Mouse (Mus musculus) MEL (cell line): ENCODE measurements around the gene 6030458C11Rik. TPM values are rescaled to one million over a fixed set of nuclear protein-coding genes. Genes with fewer than 3 reads are reported as not detected.

ENCODE experiments used
- DNase-seq: peaks from one replicate; pipeline ENCODE4 v3.0.0; 2011; ENCODE audit warnings: low read depth, low spot score
- H3K27ac ChIP-seq: 2 replicates; pipeline ENCODE4 v1.5.1; 2012; ENCODE audit warnings: low read depth, mild to moderate bottlenecking, control low read depth, low read length, moderate library complexity; ENCODE audit not compliant: control insufficient read depth
- H3K27me3 ChIP-seq, 2 experiments: fragments of 150-350 bp in 1 of 2; sonication (generic) in 1 of 2; 2 replicates each; pipeline ENCODE4 v1.6.1; 2012; ENCODE audit warnings: low read length in 2 of 2, mild to moderate bottlenecking in 2 of 2, improper control_type of control experiment in 1 of 2, moderate library complexity in 1 of 2; ENCODE audit not compliant: insufficient read depth in 2 of 2, control insufficient read depth in 1 of 2
- H3K36me3 ChIP-seq, 2 experiments: 2 replicates each; pipeline ENCODE4 v1.6.1; 2012 to 2014; ENCODE audit warnings: low read length in 2 of 2, improper control_type of control experiment in 1 of 2, inconsistent platforms in 1 of 2, mild to moderate bottlenecking in 1 of 2; ENCODE audit not compliant: insufficient read depth in 2 of 2, control insufficient read depth in 1 of 2
- H3K4me1 ChIP-seq, 2 experiments: fragments of 150-350 bp in 1 of 2; sonication (generic) in 1 of 2; 2 replicates each; pipeline ENCODE4 v1.6.1; 2012; ENCODE audit warnings: low read length in 2 of 2, improper control_type of control experiment in 1 of 2, mild to moderate bottlenecking in 1 of 2; ENCODE audit not compliant: insufficient read depth in 2 of 2, control insufficient read depth in 1 of 2
- H3K4me3 ChIP-seq, 2 experiments: fragments of 150-350 bp in 1 of 2; sonication (generic) in 1 of 2; 2 replicates each; pipeline ENCODE4 v1.5.1; 2012; ENCODE audit warnings: low read depth in 2 of 2, low read length in 2 of 2, mild to moderate bottlenecking in 2 of 2, moderate library complexity in 2 of 2, control low read depth in 1 of 2, improper control_type of control experiment in 1 of 2; ENCODE audit not compliant: control insufficient read depth in 1 of 2, insufficient read depth in 1 of 2
- H3K79me2 ChIP-seq: 2 replicates; pipeline ENCODE4 v1.6.1; 2012; ENCODE audit warnings: mild to moderate bottlenecking, low read length, moderate library complexity; ENCODE audit not compliant: control insufficient read depth, poor library complexity, insufficient read depth
- H3K9ac ChIP-seq: 2 replicates; pipeline ENCODE4 v1.6.1; 2012; ENCODE audit warnings: low read depth, mild to moderate bottlenecking, control low read depth, low read length, moderate library complexity; ENCODE audit not compliant: control insufficient read depth, poor library complexity, severe bottlenecking
- H3K9me3 ChIP-seq: fragments of 150-350 bp; sonication (generic); replicated peaks from 2 replicates; pipeline ENCODE4 v1.6.1; 2012; ENCODE audit warnings: mild to moderate bottlenecking, low read length, improper control_type of control experiment, moderate library complexity; ENCODE audit not compliant: insufficient read depth
- BHLHE40 ChIP-seq: IDR thresholded peaks from 2 replicates; pipeline ENCODE4 v1.6.1; 2012; ENCODE audit warnings: low read depth, mild to moderate bottlenecking, inconsistent platforms, low read length, improper control_type of control experiment, borderline replicate concordance
- CHD1 ChIP-seq: IDR thresholded peaks from 2 replicates; pipeline ENCODE4 v1.6.1; 2012; ENCODE audit warnings: low read depth, mild to moderate bottlenecking, inconsistent platforms, low read length, improper control_type of control experiment
- CHD2 ChIP-seq: IDR thresholded peaks from 2 replicates; pipeline ENCODE4 v1.6.1; 2011; ENCODE audit warnings: low read length, improper control_type of control experiment
- CTCF ChIP-seq, 3 experiments: IDR thresholded peaks in 2 of 3; conservative IDR thresholded peaks in 1 of 3; 2 replicates each; pipeline ENCODE4 v1.5.1; 2011 to 2012; ENCODE audit warnings: low read length in 3 of 3, low read depth in 2 of 3, mild to moderate bottlenecking in 2 of 3, improper control_type of control experiment in 1 of 3, inconsistent platforms in 1 of 3, mixed read lengths in 1 of 3, moderate library complexity in 1 of 3; ENCODE audit not compliant: control insufficient read depth in 1 of 3, insufficient read depth in 1 of 3, poor library complexity in 1 of 3, severe bottlenecking in 1 of 3
- E2F4 ChIP-seq: IDR thresholded peaks from 2 replicates; pipeline ENCODE4 v1.6.1; 2011; ENCODE audit warnings: low read depth, low read length, improper control_type of control experiment, borderline replicate concordance
- EP300 ChIP-seq, 2 experiments: IDR thresholded peaks; 2 replicates each; pipeline ENCODE4 v1.6.1; 2011; ENCODE audit warnings: improper control_type of control experiment in 2 of 2, low read length in 2 of 2, low read depth in 1 of 2, mild to moderate bottlenecking in 1 of 2
- GABPA ChIP-seq: IDR thresholded peaks from 2 replicates; pipeline ENCODE4 v1.6.1; 2012; ENCODE audit warnings: low read depth, mild to moderate bottlenecking, inconsistent platforms, low read length, improper control_type of control experiment, moderate library complexity
- HCFC1 ChIP-seq: IDR thresholded peaks from 2 replicates; pipeline ENCODE4 v1.6.1; 2012; ENCODE audit warnings: low read depth, mild to moderate bottlenecking, inconsistent platforms, low read length, improper control_type of control experiment, moderate library complexity
- KAT2A ChIP-seq: conservative IDR thresholded peaks from 2 replicates; pipeline ENCODE4 v1.6.1; 2012; ENCODE audit warnings: low read depth, low read length, improper control_type of control experiment, inconsistent platforms
- MAFK ChIP-seq: IDR thresholded peaks from 2 replicates; pipeline ENCODE4 v1.6.1; 2011; ENCODE audit warnings: low read depth, mild to moderate bottlenecking, low read length, improper control_type of control experiment, borderline replicate concordance
- MAX ChIP-seq: IDR thresholded peaks from 2 replicates; pipeline ENCODE4 v1.6.1; 2011; ENCODE audit warnings: low read length, improper control_type of control experiment
- MEF2A ChIP-seq: IDR thresholded peaks from 2 replicates; pipeline ENCODE4 v1.6.1; 2014; ENCODE audit warnings: low read depth, mild to moderate bottlenecking, inconsistent platforms, low read length, improper control_type of control experiment; ENCODE audit not compliant: poor library complexity, insufficient replicate concordance, severe bottlenecking; ENCODE audit errors: extremely low read depth
- MXI1 ChIP-seq: IDR thresholded peaks from 2 replicates; pipeline ENCODE4 v1.6.1; 2011; ENCODE audit warnings: mild to moderate bottlenecking, low read depth, low read length, improper control_type of control experiment
- MYB ChIP-seq: IDR thresholded peaks from 2 replicates; pipeline ENCODE4 v1.6.1; 2011; ENCODE audit warnings: mild to moderate bottlenecking, low read depth, low read length, improper control_type of control experiment
- MYC ChIP-seq: IDR thresholded peaks from 2 replicates; pipeline ENCODE4 v1.6.1; 2011; ENCODE audit warnings: low read depth, mild to moderate bottlenecking, low read length, improper control_type of control experiment, moderate library complexity
- NELFE ChIP-seq: IDR thresholded peaks from 2 replicates; pipeline ENCODE4 v1.6.1; 2011; ENCODE audit warnings: low read depth, low read length, improper control_type of control experiment
- POLR2AphosphoS2 ChIP-seq: IDR thresholded peaks from 2 replicates; pipeline ENCODE4 v1.6.1; 2011; ENCODE audit warnings: low read length, improper control_type of control experiment
- RAD21 ChIP-seq: IDR thresholded peaks from 2 replicates; pipeline ENCODE4 v1.6.1; 2011; ENCODE audit warnings: mild to moderate bottlenecking, low read depth, low read length, improper control_type of control experiment
- RCOR1 ChIP-seq: IDR thresholded peaks from 2 replicates; pipeline ENCODE4 v1.6.1; 2012; ENCODE audit warnings: low read depth, mild to moderate bottlenecking, inconsistent platforms, low read length, improper control_type of control experiment
- SIN3A ChIP-seq: IDR thresholded peaks from 2 replicates; pipeline ENCODE4 v1.6.1; 2012; ENCODE audit warnings: low read length, improper control_type of control experiment, inconsistent platforms
- SMC3 ChIP-seq: IDR thresholded peaks from 2 replicates; pipeline ENCODE4 v1.6.1; 2011; ENCODE audit warnings: low read depth, low read length, improper control_type of control experiment
- TAL1 ChIP-seq: IDR thresholded peaks from 2 replicates; pipeline ENCODE4 v1.6.1; 2012; ENCODE audit warnings: mild to moderate bottlenecking, inconsistent platforms, low read length, moderate library complexity, mixed read lengths
- TBP ChIP-seq: IDR thresholded peaks from 2 replicates; pipeline ENCODE4 v1.8.0; 2011; ENCODE audit warnings: low read depth, low read length, improper control_type of control experiment
- TCF12 ChIP-seq: IDR thresholded peaks from 2 replicates; pipeline ENCODE4 v1.6.1; 2014; ENCODE audit warnings: low read depth, mild to moderate bottlenecking, inconsistent platforms, low read length, improper control_type of control experiment, moderate library complexity
- UBTF ChIP-seq: IDR thresholded peaks from 2 replicates; pipeline ENCODE4 v1.6.1; 2012; ENCODE audit warnings: low read depth, mild to moderate bottlenecking, inconsistent platforms, low read length, improper control_type of control experiment, moderate library complexity, borderline replicate concordance; ENCODE audit not compliant: insufficient read depth
- USF1 ChIP-seq: IDR thresholded peaks from 2 replicates; pipeline ENCODE4 v1.6.1; 2014; ENCODE audit warnings: low read depth, mild to moderate bottlenecking, inconsistent platforms, low read length, improper control_type of control experiment, moderate library complexity
- USF2 ChIP-seq, 2 experiments: IDR thresholded peaks; 2 replicates each; pipeline ENCODE4 v1.6.1; 2011 to 2012; ENCODE audit warnings: improper control_type of control experiment in 2 of 2, low read length in 2 of 2, borderline replicate concordance in 1 of 2, inconsistent platforms in 1 of 2, low read depth in 1 of 2, mild to moderate bottlenecking in 1 of 2; ENCODE audit not compliant: insufficient read depth in 1 of 2
- ZC3H11A ChIP-seq: IDR thresholded peaks from 2 replicates; pipeline ENCODE4 v1.6.1; 2012; ENCODE audit warnings: low read depth, mild to moderate bottlenecking, inconsistent platforms, low read length, improper control_type of control experiment
- ZKSCAN1 ChIP-seq: IDR thresholded peaks from 2 replicates; pipeline ENCODE4 v1.6.1; 2012; ENCODE audit warnings: low read depth, mild to moderate bottlenecking, inconsistent platforms, low read length, improper control_type of control experiment, moderate library complexity
- ZMIZ1 ChIP-seq: IDR thresholded peaks from 2 replicates; pipeline ENCODE4 v1.6.1; 2012; ENCODE audit warnings: low read depth, mild to moderate bottlenecking, inconsistent platforms, low read length, improper control_type of control experiment, moderate library complexity
- polyA plus RNA-seq, 2 experiments: library from polyadenylated mRNA; stranded (reverse) in 1 of 2; unstranded in 1 of 2; fragments of >175 nt in 1 of 2; fragments of >200 nt in 1 of 2; gene quantifications; 2 replicates each; pipeline versions ENCODE4 v1.2.1 to v1.2.4; 2012; ENCODE audit warnings: low replicate concordance in 2 of 2, low read depth in 1 of 2; ENCODE audit not compliant: insufficient read length in 2 of 2, insufficient read depth in 1 of 2, missing spikeins in 1 of 2
- total RNA-seq: library from RNA; depleted of rRNA; stranded (reverse); fragments of 300-350 nt; gene quantifications from 2 replicates; pipeline ENCODE4 v1.2.3, GENCODE M21; 2012

6030458C11Rik gene
- total and polyA plus RNA-seq, 3 experiments, result 21.9 to 25.7 TPM; not detected in 1

GRCm38 (mm10) chr15:12857840-12858516, 33.5 kb upstream of the 6030458C11Rik start (continued):
- TF ChIP-seq BHLHE40, result no peak; the same call in 1 of the 2 replicates
- 0 out of 2 replicates have a peak, but pooled peaks have one; percentile 27 for TF ChIP-seq NELFE
- no peak for TF ChIP-seq USF2 (IDR thresholded peaks at IDR 0.05; ENCODE audit: borderline replicate concordance in 1 of 2, insufficient read depth in 1 of 2, low read depth in 1 of 2, low read length in 2 of 2)
- TF ChIP-seq HCFC1, result 0 out of 2 replicates have a peak, but pooled peaks have one; percentile 11
- no peak for TF ChIP-seq E2F4
- peak; percentile 40; the same call in 1 of the 2 replicates for TF ChIP-seq MAX
- no peak for TF ChIP-seq CHD1
- TF ChIP-seq TCF12, result peak; percentile 96
- no peak for TF ChIP-seq RAD21
- TF ChIP-seq SIN3A, result peak; percentile 89
- peak; percentile 92 to 93 for TF ChIP-seq EP300 (IDR thresholded peaks at IDR 0.05; ENCODE audit: low read depth in 1 of 2, low read length in 2 of 2)
- TF ChIP-seq SMC3, result no peak
- no peak for TF ChIP-seq POLR2AphosphoS2
- peak; percentile 37; the same call in 1 of the 2 replicates for TF ChIP-seq USF1
- TF ChIP-seq MYB, result no peak
- no peak for TF ChIP-seq ZC3H11A
- no peak for TF ChIP-seq KAT2A
- TF ChIP-seq TBP, result peak; percentile 64
- peak; percentile 80 for TF ChIP-seq RCOR1
- no peak for TF ChIP-seq MEF2A
- TF ChIP-seq ZKSCAN1, result no peak

GRCm38 (mm10) chr15:12856780-12857179, 32.3 kb upstream of the 6030458C11Rik start:
- no peak overlapping the region for H3K4me3 ChIP-seq
- H3K36me3 ChIP-seq, result peaks cover 16 to 24% of the 10 kb centered on the region in 2 experiments
- no peak overlapping the region for H3K9ac ChIP-seq
- TF ChIP-seq RCOR1, result no peak
- no peak for TF ChIP-seq CHD1
- TF ChIP-seq MAFK, result no peak
- no peak for TF ChIP-seq SIN3A
- TF ChIP-seq MYC, result no peak
- no peak for TF ChIP-seq TAL1
- no peak for TF ChIP-seq UBTF
- no peak for TF ChIP-seq E2F4
- TF ChIP-seq BHLHE40, result no peak
- TF ChIP-seq SMC3, result no peak
- no peak for TF ChIP-seq CHD2
- TF ChIP-seq GABPA, result no peak
- no peak for TF ChIP-seq MXI1
- TF ChIP-seq USF1, result no peak
- no peak for TF ChIP-seq CTCF (IDR thresholded peaks at IDR 0.05 in 2 of 3, conservative IDR thresholded peaks at IDR 0.05 in 1 of 3; ENCODE audit: control insufficient read depth in 1 of 3, insufficient read depth in 1 of 3, low read depth in 2 of 3, low read length in 3 of 3, poor library complexity in 1 of 3, severe bottlenecking in 1 of 3)
- no peak for TF ChIP-seq ZMIZ1
- TF ChIP-seq POLR2AphosphoS2, result no peak
- H3K4me1 ChIP-seq, result peaks cover 10 to 15% of the 10 kb centered on the region in 2 experiments
- no peaks in the 10 kb centered on the region for H3K79me2 ChIP-seq
- H3K9me3 ChIP-seq, result no peaks in the 10 kb centered on the region
- no peaks in the 10 kb centered on the region for H3K27me3 ChIP-seq
- no peak overlapping the region for H3K27ac ChIP-seq
- DNase-seq, result no peak
